Mouse (Mus musculus): ENCODE measurements at regions not wholly inside any gene's neighbourhood (a gene's known extent, or its start where the extent isn't known, plus 50 kb on each side); places are given as distances from the start of the nearest gene placed in this dataset.

GRCm38 (mm10) chr9:98717701-98718270 is 116.3 kb upstream of the Mrps22 start:
- TF ChIP-seq CTCF (IDR thresholded peaks at IDR 0.05) (no peak), EP300 (IDR thresholded peaks at IDR 0.05) (no peak)

Measured in lung, postnatal 0 days (tissue).